Mouse (Mus musculus) small intestine, adult 10 weeks (tissue): ENCODE results near the gene Foxp2. TPM values are rescaled to one million over a fixed set of nuclear protein-coding genes. Genes with fewer than 3 reads are reported as not detected.

Source experiments
- polyA plus RNA-seq: library from polyadenylated mRNA; stranded (reverse); fragments of 350-450 nt; fragmentation: Illumina TruSeq; extraction: RNeasy Lipid Tissue Mini Kit (QIAGEN cat#74804); gene quantifications from one replicate; pipeline ENCODE4 v1.2.3, GENCODE M21; 2014; ENCODE audit warnings: low replicate concordance

Gene Foxp2
- 4.0 TPM for polyA plus RNA-seq

GRCm38 (mm10) chr6:14901183-14901970, at the start of gene Foxp2:
TSS of gene Foxp2 (plus strand) at chr6:14901349.

Other genes with a start within 250 kb of the Foxp2 start
- not detected for gene Ppp1r3a, start 146.1 kb upstream of the Foxp2 start, polyA plus RNA-seq